Mouse (Mus musculus) right cerebral cortex, postnatal 10 days (tissue): ENCODE data around the gene Ehd3.
A peak's percentile ranks its signal among the peaks of the same experiment; 100 is the strongest.

ENCODE experiments used
- DNase-seq, 2 experiments: peaks; one replicate each; pipeline ENCODE4 v3.0.0; 2021; ENCODE audit warnings: low spot score in 2 of 2

The Ehd3 gene

GRCm38 (mm10) chr17:73803521-73804184 is at the start of gene Ehd3:
TSS of gene Ehd3 (plus strand) at chr17:73804134.
- no peak for DNase-seq

GRCm38 (mm10) chr17:73770964-73771363 is 33.0 kb upstream of the Ehd3 start:
- DNase-seq = peak; percentile 20 to 34

GRCm38 (mm10) chr17:73786642-73787311 is 17.2 kb upstream of the Ehd3 start:
- no peak for DNase-seq

DNA sequence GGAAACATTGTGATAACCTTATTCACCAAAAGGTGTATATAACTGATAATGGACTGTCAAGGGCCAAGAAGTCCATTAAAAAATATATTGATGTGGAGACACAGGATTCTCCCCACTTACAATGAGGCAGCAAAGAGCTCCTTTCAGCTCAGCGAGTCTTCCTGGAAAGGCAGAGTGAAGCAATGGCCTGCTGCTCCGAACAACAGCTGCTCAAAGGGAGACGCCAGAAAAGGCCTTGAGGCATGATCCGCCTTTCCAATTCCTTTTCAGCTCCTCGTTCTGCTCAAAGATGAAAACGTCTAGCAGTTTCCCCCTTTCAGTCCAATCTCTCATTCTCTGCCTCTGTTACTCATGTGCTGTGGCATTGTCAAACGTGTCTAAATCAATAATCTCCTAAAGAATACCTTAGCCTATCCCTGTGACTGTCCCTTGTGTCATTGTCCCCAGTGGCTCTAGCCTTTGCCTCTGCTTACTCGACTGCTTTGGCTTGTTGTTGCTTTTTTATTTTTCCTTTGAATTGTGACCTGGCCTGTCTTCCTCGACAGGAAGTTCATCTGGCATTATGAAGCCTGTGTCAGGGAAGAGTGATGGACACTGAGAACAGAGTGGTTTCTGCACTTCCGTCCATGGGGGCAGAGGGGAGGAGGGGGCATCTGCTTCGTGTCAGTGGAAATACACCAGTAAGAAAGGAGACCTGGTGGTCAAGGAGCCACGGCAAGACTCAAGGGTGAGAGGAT is 13.5 kb upstream of the Ehd3 start:
- no peak for DNase-seq

- DNase-seq = no peak
These were observed 7.1 kb upstream of the Ehd3 start for GRCm38 (mm10) chr17:73796789-73797188.

DNA sequence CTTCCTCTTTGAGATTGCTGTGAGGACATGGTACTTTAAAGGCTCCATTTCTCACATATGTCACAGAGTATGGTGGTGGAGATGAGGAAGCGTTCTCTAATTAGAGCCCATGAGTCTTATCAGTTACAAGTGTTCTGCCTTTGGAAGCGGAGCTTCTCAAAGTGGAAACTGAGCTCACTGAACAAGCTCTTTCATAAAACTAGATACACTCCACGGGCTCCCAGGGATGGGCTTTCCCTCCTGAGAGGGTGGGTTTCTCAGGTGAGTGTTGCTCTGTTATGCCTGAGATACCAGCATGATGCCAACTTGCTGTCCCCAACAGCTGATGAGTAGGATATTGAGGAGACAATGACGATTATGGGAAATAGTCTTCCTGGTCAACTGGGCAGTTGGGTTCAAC is 6.2 kb upstream of the Ehd3 start:
- DNase-seq = no peak

DNA sequence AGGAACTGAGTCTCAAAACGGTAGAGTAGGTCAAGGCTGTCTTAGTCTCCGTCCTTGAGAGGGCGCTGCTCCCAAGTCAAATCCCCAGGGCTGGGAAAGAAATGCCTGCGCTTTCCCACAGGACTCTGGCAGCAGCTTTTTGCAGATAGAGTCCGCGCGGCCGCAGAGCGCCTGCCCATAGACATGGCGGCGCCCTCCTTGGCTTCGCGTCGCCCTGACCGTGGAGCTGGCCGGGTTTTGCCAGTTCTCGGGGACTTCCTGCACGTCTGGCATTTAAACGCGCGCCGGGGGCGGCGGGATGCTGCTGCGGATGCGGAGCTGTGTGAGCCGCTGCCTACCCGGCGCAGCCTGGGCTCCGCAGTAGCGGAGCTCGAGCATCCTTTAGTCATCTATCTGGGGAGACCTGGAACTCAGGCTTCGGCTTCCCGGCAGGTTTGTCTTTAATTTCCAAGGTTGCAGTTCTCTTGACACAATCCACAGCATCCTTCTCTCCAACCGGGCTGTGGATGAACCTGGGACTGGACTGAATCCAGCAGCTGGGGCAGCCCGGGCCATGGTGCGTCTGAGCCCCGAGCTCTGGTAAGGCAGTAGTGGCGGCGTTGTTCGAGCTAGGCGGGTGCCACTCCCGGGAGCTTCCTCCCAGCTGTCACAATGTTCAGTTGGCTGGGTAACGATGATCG is 798 bp downstream of the Ehd3 start:
- DNase-seq = peak; percentile 97 to 98

GRCm38 (mm10) chr17:73806331-73806730 is 2.4 kb downstream of the Ehd3 start:
- no peak for DNase-seq

DNA sequence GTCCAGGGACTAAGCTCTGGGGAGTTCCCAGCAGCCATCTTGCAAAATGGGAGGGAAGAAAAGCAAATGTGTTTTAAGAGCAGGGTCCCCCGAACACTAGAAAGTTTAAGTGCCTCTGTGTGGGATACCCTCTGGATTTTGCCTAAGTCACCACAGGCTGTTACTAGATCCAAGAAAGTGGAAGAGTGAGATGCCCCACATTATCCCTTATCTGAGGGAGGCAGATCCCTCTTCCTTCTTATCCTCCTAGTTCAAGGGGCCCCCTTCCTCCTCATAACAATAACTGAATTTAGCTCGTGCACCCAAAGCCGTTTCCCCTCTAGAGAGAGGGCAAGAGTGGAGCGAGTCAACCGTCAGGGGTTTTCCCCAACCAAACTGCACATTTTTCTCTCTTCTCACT is 3.3 kb downstream of the Ehd3 start:
- DNase-seq = no peak

- no peak for DNase-seq
These were observed 4.5 kb downstream of the Ehd3 start for GRCm38 (mm10) chr17:73808431-73808830.

DNA sequence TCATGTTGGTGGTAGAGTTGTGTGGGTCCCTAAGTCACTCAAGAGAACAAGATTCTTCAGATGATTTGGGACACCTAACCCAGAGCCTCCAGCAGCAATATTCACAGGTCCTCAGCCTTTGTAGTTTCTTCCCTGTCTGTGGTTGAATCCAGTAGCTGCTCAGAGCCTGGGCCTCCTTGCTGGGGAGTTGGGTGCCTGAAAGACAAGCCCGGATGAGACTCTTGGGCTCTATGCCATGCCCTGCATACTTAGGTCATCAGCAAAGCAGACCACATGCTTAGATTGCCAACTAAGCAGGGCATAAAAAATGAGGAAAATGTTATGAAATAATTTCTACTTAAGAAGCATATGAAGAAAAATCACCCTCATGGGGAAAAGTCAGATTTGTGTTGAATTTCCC is 6.9 kb downstream of the Ehd3 start:
- DNase-seq = no peak

DNA sequence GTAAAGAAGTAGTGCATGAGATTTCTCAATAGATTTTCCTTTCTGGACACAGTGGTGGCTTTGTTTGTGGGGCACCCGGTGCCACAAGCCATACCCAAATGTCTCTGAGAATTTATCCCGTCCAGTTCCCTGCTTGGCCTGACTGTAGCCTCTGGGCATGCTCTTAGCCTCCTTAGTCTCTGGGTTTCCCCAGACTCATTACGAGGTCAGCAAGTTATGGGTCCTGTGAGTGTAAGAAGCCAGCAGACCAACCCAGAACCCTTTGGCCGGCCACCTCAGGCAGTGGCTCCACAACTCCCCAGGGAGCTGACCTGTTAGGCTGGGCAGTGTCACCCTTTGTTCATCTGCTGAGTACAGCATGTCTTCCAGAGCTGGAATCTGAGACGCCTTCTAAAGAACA is 7.6 kb downstream of the Ehd3 start:
- DNase-seq = no peak

- no peak for DNase-seq
These were observed 9.2 kb downstream of the Ehd3 start for GRCm38 (mm10) chr17:73813031-73813660.

DNA sequence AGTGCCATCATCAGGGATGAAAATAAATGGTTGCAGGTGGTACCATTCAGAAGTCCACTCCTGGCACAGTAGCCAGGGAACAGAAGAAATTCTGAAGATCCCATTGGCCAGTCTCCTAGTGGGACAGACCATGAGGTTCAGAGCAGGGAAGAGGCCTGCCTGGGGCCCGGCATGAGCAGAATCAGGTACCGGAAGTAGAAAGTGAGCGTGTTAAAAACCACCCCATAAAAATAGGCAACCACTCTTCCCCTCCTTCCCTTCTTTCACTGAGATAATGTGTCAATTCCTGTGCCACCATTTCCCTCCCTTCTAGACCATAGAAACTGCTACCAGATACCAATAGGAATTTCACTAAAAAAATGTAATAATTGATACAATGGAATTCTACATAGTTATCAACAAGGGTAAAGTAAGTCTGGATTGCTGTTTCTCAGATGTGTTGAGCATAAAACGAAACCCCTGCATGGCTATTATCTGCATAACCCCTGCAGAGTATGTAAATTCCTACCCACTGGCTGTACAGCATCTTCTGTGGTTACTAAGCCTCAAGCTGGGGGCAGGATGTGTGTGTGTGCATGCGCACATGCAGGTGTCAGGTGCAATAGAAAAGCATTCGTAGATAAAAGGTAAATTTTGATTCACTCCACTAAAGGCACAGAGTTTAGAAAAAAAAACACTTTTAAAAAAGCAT is 10.7 kb downstream of the Ehd3 start:
- no peak for DNase-seq

- DNase-seq = no peak
These were observed 13.9 kb downstream of the Ehd3 start for GRCm38 (mm10) chr17:73817697-73818380.

DNA sequence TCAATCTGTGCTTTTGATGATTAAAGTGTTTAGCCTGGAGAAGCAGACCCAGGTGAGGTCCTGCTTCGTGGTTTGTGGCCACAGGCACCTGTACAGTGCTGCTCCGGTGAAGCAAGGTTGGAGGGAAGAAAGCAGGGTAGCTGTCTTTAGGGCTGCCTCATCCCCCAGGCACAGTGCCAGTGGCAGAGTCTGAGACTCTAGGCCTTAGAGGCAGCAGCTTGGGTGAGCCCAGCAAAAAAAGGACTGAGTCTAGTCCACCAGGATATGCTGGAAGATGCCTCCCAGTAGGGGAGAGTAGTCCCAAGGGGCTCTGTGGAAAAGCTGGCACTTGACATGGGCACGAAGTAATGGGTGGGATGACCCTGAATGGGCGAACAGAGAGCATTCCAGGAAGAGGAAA is 15.0 kb downstream of the Ehd3 start:
- DNase-seq = no peak

GRCm38 (mm10) chr17:73820726-73821125 is 16.8 kb downstream of the Ehd3 start:
- no peak for DNase-seq

GRCm38 (mm10) chr17:73822255-73822654 is 18.3 kb downstream of the Ehd3 start:
- DNase-seq = no peak

GRCm38 (mm10) chr17:73823121-73824021 is 19.4 kb downstream of the Ehd3 start:
- DNase-seq = no peak

DNA sequence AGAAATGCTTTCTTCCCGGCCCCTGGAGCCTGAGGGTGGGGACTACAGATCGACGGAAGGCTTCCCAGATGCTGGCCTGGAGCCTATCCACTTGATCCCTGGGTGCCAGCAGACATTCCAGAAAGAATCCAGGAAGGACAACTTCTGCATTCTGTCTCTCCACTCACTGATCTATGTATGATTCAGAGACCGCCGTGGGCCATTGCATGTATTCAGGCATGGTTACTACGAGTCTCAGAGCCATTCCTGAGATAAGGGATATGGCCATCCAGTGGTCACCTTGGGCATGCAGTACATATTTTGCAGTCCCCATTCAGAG is 20.0 kb downstream of the Ehd3 start:
- no peak for DNase-seq
